Mouse (Mus musculus) liver, embryonic 14.5 days (tissue): ENCODE data around the gene 4930469K13Rik.
A peak's percentile ranks its signal among the peaks of the same experiment; 100 is the strongest.

Experiments used
- CTCF ChIP-seq: IDR thresholded peaks from 2 replicates; pipeline ENCODE4 v1.5.1; 2016; ENCODE audit warnings: antibody characterized with exemption, low read depth, control low read depth
- EP300 ChIP-seq: IDR thresholded peaks from 2 replicates; pipeline ENCODE4 v1.6.1; 2016; ENCODE audit warnings: antibody characterized with exemption, low read depth

DNA sequence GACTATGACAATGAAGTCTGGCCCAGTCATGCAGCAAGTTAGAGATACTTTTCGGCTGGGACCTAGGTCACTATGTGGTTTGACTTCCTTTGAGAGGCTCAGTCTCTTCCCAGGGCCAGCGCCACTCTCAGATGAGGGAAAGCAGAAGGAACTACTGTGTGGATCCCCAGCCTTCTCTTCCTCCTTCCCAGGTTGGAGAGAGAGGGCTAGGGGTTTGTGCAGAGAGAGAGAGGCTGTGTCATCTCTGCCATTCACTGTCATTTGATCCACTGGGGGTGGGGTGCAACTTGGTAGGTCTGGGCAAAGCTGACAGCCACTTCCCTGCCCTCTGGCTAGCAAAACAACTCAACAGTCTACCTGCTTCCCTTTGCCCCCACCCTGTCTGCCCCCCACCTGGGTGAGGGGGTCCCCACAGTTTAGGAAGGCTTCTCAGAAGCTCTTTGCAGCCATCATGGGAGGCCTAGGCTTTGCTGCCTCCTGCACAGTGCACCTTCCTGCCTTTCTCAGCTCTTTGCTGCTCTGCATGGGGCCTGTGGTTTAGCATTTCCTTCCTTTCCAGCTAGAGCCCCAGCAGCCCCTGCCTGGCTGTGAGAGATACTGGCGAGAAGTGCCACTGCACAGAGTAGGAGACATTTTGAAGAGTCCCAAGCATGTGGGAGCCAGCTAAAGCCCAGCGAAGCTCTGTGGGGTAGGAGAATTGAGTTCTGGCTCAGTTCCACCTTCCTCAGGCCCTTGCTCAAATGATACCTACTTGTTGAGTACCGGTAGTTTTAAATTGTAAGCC, 34.5 kb downstream of the 4930469K13Rik start:
- TF ChIP-seq CTCF: no peak
- TF ChIP-seq EP300: 0 out of 2 replicates have a peak, but pooled peaks have one; percentile 20
